Mouse (Mus musculus): Measurements from ENCODE around the gene Papolg. TPM values are rescaled to one million over a fixed set of nuclear protein-coding genes. Genes with fewer than 3 reads are reported as not detected.

The Papolg gene
- polyA plus RNA-seq, 1 experiment: 3.2 TPM

DNA sequence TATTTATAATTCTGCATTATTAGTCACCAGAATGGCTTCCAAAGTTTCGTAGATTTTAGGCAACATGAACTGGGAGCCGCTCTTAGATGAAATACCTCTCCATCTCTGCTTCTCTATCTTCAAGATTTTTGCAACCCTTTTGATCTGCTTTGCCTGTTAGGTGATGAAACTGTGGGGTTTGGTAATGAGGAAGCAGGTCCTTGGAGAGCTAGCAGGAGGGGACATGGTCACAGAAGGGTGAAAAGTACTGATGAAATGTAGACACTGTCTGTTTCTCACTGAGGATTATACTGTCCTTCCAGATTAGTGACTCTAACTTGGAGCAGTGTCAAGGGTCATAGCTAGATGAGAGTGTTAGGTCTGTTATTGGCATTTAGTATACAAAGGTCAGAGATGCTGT, 73.4 kb downstream of the Papolg start:
- Histone ChIP-seq H3K79me2 (ENCODE audit: control insufficient read depth, insufficient read depth) (no peaks in the 10 kb centered on the region), H3K27me3 (ENCODE audit: control insufficient read depth, insufficient read depth, insufficient read length) (no peaks in the 10 kb centered on the region), H3K4me2 (ENCODE audit: low read depth) (no peak overlapping the region), H3ac (ENCODE audit: control insufficient read depth, insufficient read length) (no peak overlapping the region), H3K4me3 (no peak overlapping the region), H3K36me3 (ENCODE audit: control insufficient read depth, insufficient read depth) (no peaks in the 10 kb centered on the region)
- TF ChIP-seq MYOD1 (IDR thresholded peaks at IDR 0.05; ENCODE audit: control insufficient read depth in 1 of 3, insufficient read length in 2 of 3, low read depth in 2 of 3): no peak
- TF ChIP-seq TCF12 (IDR thresholded peaks at IDR 0.05; ENCODE audit: insufficient read depth, poor library complexity, severe bottlenecking): no peak
- TF ChIP-seq SRF (IDR thresholded peaks at IDR 0.05; ENCODE audit: control insufficient read depth, insufficient read length, low read depth): no peak
- no peak for TF ChIP-seq REST (IDR thresholded peaks at IDR 0.05; ENCODE audit: insufficient read depth, insufficient read length)

DNA sequence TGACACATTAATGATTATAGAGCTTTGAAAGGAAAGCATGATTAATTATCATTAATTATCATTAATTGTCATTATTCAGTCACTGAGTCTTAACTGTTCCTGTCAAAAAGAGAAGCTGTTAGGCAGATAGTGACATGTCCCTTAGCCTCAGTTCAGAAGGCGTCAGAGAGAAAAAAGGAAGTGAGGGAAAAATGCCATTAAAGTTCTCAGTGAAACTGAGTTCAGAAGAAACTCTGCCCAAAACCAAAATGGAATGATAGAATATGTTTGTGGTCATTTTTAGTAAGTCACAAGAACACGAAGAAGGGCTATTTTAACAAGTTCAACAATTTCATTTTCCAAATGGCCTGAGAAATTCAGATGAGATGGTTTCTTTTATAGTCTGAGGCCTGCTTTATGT, 74.1 kb downstream of the Papolg start:
- Histone ChIP-seq H3K4me3 (no peak overlapping the region), H3K27me3 (ENCODE audit: control insufficient read depth, insufficient read depth, insufficient read length) (no peaks in the 10 kb centered on the region), H3ac (ENCODE audit: control insufficient read depth, insufficient read length) (no peak overlapping the region), H3K79me2 (ENCODE audit: control insufficient read depth, insufficient read depth) (no peaks in the 10 kb centered on the region), H3K4me2 (ENCODE audit: low read depth) (no peak overlapping the region), H3K36me3 (ENCODE audit: control insufficient read depth, insufficient read depth) (no peaks in the 10 kb centered on the region)
- TF ChIP-seq REST (IDR thresholded peaks at IDR 0.05; ENCODE audit: insufficient read depth, insufficient read length): no peak
- no peak for TF ChIP-seq SRF (IDR thresholded peaks at IDR 0.05; ENCODE audit: control insufficient read depth, insufficient read length, low read depth)
- no peak for TF ChIP-seq POLR2AphosphoS2 (IDR thresholded peaks at IDR 0.05; ENCODE audit: insufficient read length, low read depth)
- TF ChIP-seq POLR2A (IDR thresholded peaks at IDR 0.05; ENCODE audit: insufficient read length, low read depth): no peak
- no peak for TF ChIP-seq USF1 (IDR thresholded peaks at IDR 0.05; ENCODE audit: low read depth)
- no peak for TF ChIP-seq TCF12 (IDR thresholded peaks at IDR 0.05; ENCODE audit: insufficient read depth, poor library complexity, severe bottlenecking)
- TF ChIP-seq MYOG (IDR thresholded peaks at IDR 0.05; ENCODE audit: control insufficient read depth in 1 of 3, insufficient read depth in 1 of 3, insufficient read length in 2 of 3, low read depth in 2 of 3): no peak
- TF ChIP-seq MYOD1 (IDR thresholded peaks at IDR 0.05; ENCODE audit: control insufficient read depth in 1 of 3, insufficient read length in 2 of 3, low read depth in 2 of 3): no peak
- no peak for TF ChIP-seq CEBPB (IDR thresholded peaks at IDR 0.05; ENCODE audit: insufficient read depth, poor library complexity, severe bottlenecking)
- TF ChIP-seq TCF3 (IDR thresholded peaks at IDR 0.05; ENCODE audit: insufficient read length, low read depth): no peak
- no peak for TF ChIP-seq MAX (IDR thresholded peaks at IDR 0.05; ENCODE audit: low read depth)
- TF ChIP-seq E2F4 (IDR thresholded peaks at IDR 0.05; ENCODE audit: insufficient read depth): no peak

DNA sequence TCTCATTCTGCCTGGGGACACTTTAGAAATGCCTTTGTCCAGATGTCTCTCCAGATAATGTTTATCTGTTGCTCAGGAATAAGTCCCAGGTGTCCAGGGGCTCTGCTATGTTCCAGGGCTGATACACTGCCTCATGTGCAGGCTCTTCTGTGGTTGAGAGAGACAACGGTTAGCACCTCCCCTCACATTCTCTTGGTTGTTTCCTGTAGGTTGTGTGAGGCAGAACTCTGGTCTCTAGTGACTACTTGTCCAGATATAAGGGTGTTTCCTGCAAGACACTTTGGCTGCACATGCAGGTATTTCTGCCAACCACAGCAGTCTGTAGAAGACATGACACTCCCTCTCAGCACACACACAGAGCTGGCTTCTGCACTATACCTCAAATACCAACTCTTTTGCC, 76.3 kb downstream of the Papolg start:
- Histone ChIP-seq H3ac (ENCODE audit: control insufficient read depth, insufficient read length) (no peak overlapping the region), H3K27me3 (ENCODE audit: control insufficient read depth, insufficient read depth, insufficient read length) (no peaks in the 10 kb centered on the region), H3K36me3 (ENCODE audit: control insufficient read depth, insufficient read depth) (no peaks in the 10 kb centered on the region), H3K79me2 (ENCODE audit: control insufficient read depth, insufficient read depth) (no peaks in the 10 kb centered on the region), H3K4me3 (no peak overlapping the region), H3K4me2 (ENCODE audit: low read depth) (no peak overlapping the region)
- no peak for TF ChIP-seq USF1 (IDR thresholded peaks at IDR 0.05; ENCODE audit: low read depth)
- TF ChIP-seq SRF (IDR thresholded peaks at IDR 0.05; ENCODE audit: control insufficient read depth, insufficient read length, low read depth): no peak
- no peak for TF ChIP-seq E2F4 (IDR thresholded peaks at IDR 0.05; ENCODE audit: insufficient read depth)
- no peak for TF ChIP-seq MYOG (IDR thresholded peaks at IDR 0.05; ENCODE audit: control insufficient read depth in 1 of 3, insufficient read depth in 1 of 3, insufficient read length in 2 of 3, low read depth in 2 of 3)
- no peak for TF ChIP-seq POLR2A (IDR thresholded peaks at IDR 0.05; ENCODE audit: insufficient read length, low read depth)
- TF ChIP-seq TCF12 (IDR thresholded peaks at IDR 0.05; ENCODE audit: insufficient read depth, poor library complexity, severe bottlenecking): no peak
- no peak for TF ChIP-seq REST (IDR thresholded peaks at IDR 0.05; ENCODE audit: insufficient read depth, insufficient read length)
- no peak for TF ChIP-seq MAX (IDR thresholded peaks at IDR 0.05; ENCODE audit: low read depth)
- TF ChIP-seq TCF3 (IDR thresholded peaks at IDR 0.05; ENCODE audit: insufficient read length, low read depth): no peak
- TF ChIP-seq CEBPB (IDR thresholded peaks at IDR 0.05; ENCODE audit: insufficient read depth, poor library complexity, severe bottlenecking): no peak
- no peak for TF ChIP-seq POLR2AphosphoS2 (IDR thresholded peaks at IDR 0.05; ENCODE audit: insufficient read length, low read depth)
- no peak for TF ChIP-seq MYOD1 (IDR thresholded peaks at IDR 0.05; ENCODE audit: control insufficient read depth in 1 of 3, insufficient read length in 2 of 3, low read depth in 2 of 3)

Other genes starting within 250 kb of the Papolg start
- 4.3 TPM for gene Pus10, start 229.6 kb downstream of the Papolg start, polyA plus RNA-seq (2012; fragmentation: generic; extraction: Trizol)
- 12.3 TPM for gene Pex13, start 229.3 kb downstream of the Papolg start, polyA plus RNA-seq (2012; fragmentation: generic; extraction: Trizol)
- 0.76 TPM for gene Rel, start 124.3 kb downstream of the Papolg start, polyA plus RNA-seq (2012; fragmentation: generic; extraction: Trizol)
- gene A830031A19Rik, start 179.8 kb upstream of the Papolg start, polyA plus RNA-seq (2012; fragmentation: generic; extraction: Trizol): not detected
- gene Bcl11a, start 182.8 kb upstream of the Papolg start, polyA plus RNA-seq (2012; fragmentation: generic; extraction: Trizol): not detected

Data from myocyte (in vitro differentiated cells).